Mouse (Mus musculus) heart, adult 8-10 months (tissue): Measurements from ENCODE around the gene Atp9a. TPM values are rescaled to one million over a fixed set of nuclear protein-coding genes. Genes with fewer than 3 reads are reported as not detected.
A peak's percentile ranks its signal among the peaks of the same experiment; 100 is the strongest.

Source experiments
- DNase-seq: peaks from one replicate; pipeline ENCODE4 v3.0.0; 2022; ENCODE audit warnings: low spot score
- total RNA-seq, 4 experiments: library from RNA; stranded (reverse); gene quantifications; 2 replicates each; pipeline ENCODE4 v1.2.4; 2022

Gene Atp9a
- total RNA-seq, 4 experiments from 2014 or later, result 53.2 to 63.6 (median 56.8) TPM

- no peak for DNase-seq
Observed at GRCm38 (mm10) chr2:168682721-168683120, 59.5 kb downstream of the Atp9a start.

DNA sequence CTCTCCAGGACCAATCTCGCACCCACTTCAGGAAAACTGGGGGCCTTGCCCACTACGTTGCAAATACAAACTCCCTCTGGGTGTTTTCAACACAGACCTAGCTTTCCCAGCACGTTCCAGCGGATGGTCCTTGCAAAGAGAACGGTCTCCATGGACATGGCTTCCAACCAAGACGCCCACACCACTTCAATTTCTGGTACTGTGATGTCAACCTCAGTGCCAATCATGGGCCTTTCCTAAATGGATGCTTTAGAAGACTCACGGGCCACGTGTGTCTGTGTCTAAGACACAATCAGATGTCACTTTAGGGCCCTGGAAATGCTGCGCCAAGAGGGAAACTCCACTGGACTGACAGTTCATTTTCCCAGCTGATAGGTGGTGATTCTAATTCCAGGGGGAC lies 60.7 kb downstream of the Atp9a start:
- DNase-seq, result no peak

GRCm38 (mm10) chr2:168679381-168680199 lies 62.6 kb downstream of the Atp9a start:
- no peak for DNase-seq

DNA sequence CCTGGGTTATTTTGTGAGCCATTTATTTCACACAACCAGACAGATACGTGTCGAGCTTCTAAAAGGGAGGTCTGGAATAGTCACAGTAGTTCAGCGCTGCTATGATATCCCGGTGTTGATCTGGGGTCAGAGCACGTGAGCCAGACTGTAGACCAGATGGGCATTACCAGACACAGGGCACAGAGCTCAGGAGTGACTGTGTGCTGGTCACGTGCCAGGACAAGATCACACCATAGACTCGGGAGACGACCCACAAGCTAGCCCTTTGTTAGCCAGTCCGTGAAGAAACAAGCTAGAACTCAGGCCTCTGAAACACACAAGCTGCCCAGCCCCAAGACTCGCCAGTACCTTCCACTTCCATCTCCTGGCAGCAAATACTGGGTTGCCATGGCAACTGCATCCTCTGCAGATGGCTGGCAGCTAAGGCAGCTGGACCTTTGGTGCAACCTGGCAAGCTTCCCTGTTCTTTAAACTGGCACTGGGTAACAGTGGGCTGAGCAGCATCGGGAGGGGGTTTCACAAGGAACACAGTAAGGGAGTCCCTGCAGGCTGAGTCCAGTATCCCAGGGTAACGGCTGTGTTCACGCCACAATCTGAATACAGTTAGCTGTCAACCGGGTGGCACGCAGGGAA lies 63.4 kb downstream of the Atp9a start:
- DNase-seq, result no peak

- no peak for DNase-seq
Observed at GRCm38 (mm10) chr2:168677650-168678049, 64.6 kb downstream of the Atp9a start.

GRCm38 (mm10) chr2:168671724-168672123 lies 70.5 kb downstream of the Atp9a start:
- no peak for DNase-seq

DNA sequence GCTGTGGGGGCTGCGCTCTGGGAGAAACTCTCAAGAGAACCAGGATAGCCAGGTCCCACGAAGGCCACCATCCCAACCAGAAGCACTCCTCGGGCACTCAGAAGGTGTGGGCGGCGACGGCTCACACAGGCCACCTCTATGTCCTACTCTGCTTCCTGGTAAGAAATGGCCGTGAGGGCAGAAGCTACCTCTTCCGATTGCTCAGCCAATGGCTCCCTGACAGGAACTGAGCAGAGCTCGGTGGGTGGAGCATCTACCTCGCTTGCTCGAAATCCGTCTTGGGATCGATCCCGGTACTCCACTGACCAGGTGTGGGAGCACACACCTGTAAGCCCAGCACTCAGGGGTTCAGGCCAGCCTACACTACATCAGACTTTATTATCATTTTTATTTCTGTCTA lies 72.0 kb downstream of the Atp9a start:
- DNase-seq, result no peak

DNA sequence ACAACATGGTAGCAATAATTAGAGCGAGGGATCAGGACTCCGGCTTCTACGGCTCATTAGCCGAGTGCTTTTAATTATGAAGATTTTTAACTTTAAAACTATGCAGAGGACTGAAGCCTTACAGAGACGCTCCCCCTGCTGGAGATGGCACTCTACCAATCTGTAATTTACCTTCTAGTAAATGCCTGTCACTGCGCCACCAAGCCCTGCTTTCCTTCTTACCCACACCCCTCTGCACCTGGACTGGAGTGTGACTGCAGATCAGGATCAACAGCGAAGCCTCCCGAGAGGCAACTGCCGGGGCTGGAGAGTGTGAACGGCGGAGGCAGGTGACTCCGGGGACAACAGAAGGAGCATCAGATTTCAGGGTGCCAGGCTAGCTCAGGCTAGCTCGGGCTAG lies 72.4 kb downstream of the Atp9a start:
- DNase-seq, result no peak

DNA sequence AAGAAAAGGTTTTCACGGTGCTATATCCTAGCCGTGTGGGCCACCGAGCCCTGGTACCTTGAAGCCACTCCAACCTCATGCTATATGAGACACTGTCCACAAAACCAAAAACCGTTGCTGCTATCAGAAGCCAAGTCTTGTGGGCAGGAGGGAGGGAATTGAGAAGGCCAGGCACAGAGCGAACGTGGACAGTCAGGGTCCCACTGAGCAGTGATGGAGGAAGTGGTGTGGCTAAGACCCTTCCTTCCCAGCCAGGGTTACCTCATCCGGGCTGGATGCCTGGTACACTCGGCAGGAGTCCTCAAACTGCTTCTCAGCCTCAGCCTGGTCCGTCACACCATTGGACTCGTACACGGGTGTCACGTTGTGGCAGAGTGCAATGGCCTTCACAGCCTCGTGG lies 74.5 kb downstream of the Atp9a start:
- no peak for DNase-seq

GRCm38 (mm10) chr2:168665680-168666079 lies 76.5 kb downstream of the Atp9a start:
- no peak for DNase-seq

DNA sequence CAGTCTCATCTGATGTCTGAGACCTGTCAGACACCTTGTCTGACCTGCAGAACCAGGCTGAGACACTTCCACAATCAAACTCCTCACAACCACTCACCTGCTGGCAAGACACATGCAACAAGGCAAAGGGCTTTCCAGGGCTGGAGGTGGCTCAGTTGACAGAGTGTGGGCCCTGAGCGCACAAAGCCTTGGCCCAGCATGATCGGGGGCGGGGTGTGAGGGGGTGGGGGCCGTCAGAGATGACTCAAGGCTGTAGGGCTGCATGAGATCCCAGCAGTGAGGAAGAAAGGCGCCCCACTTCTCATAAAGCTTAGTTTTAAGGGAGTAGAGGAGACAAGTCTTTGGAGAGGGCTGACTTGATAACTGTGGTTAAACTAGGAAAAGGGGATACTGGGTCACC lies 78.5 kb downstream of the Atp9a start:
- no peak for DNase-seq

DNA sequence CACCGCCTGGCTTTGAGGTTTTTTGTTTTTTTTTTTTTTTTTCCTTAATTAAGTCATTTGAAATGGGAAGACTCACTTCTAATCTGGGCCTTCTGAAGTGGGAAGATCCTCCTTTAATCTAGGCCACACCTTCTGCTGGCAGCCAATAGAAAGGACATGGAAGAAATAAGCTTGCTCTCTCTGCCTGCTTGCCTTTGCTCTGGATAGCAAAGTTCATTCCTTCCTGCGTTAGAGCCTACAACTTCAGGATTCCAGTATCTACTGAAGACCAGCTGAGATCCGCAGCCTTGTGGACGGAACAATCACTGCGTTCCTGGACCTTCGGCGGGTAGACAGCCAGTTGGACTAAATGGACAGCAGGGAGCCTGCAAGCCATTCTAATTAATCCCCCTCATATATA lies 79.0 kb downstream of the Atp9a start:
- DNase-seq, result no peak

- no peak for DNase-seq
Observed at GRCm38 (mm10) chr2:168661802-168662201, 80.4 kb downstream of the Atp9a start.

GRCm38 (mm10) chr2:168660344-168660743 lies 81.9 kb downstream of the Atp9a start:
- no peak for DNase-seq

DNA sequence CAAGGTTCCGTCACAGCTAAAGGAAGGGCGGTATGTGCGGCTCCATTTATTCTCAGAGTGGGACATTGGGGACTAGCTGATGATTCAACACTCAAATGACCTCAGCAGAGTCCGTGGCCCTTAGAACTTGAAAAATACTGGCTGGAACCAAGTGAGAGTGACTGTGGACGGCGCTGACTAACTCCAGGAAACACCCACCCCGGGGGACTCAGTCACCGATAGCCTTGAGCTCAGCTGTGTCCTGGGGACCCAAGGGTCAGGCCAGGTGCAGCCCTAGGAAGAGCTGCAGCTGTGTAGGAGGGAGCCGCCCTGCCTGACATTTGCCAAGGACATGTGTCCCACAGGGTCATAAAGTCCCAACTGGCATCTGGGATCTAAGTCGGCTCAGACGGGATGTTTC lies 83.7 kb downstream of the Atp9a start:
- DNase-seq, result peak; percentile 39

DNA sequence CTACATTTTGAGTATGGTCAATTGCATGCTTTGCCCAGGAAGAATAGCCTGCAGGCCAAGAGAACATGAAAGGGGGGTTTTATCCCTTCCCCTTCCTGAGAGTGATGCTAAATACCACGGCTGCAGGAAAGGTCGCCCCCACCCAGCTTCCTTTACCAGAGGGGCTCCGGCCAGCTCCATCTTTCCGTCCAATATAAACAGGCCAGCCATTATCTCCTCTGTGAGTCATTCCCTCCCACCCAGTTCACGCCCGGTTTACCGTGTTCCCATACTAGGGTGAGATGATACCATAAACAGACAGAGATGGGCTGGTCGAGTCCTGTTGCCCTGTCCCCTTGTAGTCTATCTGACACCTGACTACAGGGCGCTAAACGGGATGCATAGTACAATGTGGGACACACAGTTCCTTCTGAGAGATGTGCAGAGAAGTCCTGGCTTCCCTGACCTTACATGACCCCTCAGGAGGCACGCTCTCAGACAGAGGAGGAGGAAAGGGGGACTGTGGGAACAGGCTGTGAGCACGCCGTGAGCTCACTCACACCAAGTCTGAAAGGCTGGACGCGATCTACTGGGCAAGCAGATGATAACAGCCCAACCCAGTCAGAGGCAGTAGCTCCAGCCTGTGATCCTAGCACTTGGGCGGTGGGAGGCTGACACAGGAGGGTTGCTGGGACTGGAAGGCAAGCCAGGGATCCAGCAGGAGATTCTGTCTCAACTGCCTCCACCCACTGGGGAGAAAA lies 85.5 kb downstream of the Atp9a start:
- DNase-seq, result peak; percentile 70

DNA sequence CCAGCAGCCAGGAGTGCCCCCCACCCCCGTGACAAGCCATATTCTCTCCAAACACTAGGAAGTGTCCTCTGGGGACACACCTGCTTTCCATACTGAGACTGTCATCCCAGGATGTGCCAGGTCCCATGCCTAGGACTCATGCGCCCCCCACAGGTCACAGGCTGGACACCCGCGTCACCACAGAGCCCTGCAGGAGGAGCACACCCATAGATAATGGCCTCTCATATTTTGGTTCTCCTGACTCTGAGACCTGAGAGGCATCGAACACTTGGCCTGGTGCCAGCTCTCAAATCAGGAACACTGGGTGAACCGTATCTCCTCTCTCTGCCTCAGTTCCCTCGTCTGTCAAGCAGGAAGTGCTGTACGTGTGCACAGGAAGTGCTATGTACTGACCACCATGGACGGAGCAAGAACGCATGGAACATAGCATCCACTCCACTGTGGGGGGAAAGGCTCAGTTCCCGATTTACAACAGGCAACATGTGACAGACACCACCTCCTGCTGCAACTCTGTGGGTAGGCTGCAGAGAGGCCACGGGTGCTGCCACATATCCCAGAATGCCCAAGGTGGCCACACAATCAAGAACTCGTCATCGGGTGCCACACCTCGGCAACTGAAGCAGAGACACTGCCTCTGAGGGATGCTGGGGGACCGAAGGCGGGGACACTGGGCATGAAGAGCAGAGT lies 87.1 kb downstream of the Atp9a start:
- no peak for DNase-seq

DNA sequence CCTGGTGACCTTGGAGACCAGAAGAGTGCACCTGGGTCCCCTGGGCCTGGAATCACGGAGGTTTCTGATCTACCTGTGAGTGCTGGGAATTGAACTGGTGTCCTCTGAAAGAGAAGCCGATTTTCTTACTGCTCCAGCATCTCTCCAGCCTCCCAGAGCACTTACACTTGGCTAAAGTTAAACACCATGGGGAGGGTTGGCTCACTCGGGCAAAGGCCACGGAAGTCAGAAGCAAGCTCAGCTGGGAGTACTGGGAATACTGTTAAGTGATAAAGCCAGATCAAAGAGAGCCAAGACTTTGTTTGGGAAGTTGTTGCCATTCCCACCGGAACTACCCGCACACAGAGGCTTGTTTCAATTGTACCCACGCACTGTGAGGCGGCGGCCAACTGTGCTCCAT lies 87.7 kb downstream of the Atp9a start:
- DNase-seq, result no peak

- DNase-seq, result no peak
Observed at GRCm38 (mm10) chr2:168651757-168652156, 90.5 kb downstream of the Atp9a start.

DNA sequence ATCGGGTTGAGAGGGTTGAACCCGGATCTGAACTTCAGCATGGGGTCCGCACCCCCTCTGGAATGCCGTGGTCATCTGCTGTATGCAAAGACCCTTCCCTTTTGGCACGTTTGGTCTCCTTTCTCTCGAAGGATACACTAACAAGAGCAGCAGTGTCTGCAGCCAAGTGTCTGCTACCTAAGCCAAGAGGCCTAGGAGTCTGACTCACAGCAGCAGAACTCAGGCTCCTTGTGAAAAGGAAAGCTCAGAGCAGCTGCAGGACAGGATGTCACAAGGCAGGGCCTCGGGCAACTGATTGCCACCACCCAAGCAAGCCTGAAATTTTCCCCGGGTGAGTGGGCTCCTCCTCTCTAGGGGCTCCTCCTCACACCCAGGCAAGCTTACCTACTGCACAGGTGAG lies 94.0 kb downstream of the Atp9a start:
- no peak for DNase-seq

DNA sequence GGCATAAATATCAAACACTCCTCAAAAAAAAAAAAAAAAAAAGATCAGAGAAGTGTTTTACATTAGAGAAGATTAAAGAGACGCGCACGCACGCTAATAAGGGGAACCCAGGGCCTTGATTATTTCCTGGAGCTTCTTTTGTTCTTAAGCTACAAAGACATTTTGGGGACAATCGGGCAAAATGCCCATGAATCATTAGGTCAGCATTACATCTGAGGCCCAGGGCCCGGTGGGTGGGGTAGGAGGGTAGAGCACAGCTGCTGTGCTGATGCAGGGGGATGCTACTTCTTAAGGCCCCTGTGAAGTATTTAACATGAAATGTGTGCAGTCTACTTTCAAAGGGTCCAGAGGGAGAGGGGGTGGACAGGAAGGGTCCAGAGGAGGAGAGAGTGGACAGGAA lies 97.4 kb downstream of the Atp9a start:
- DNase-seq, result no peak

- no peak for DNase-seq
Observed at GRCm38 (mm10) chr2:168643524-168644177, 98.6 kb downstream of the Atp9a start.
